Mouse (Mus musculus) spleen, adult 2 months (tissue): ENCODE measurements around the gene Lyz2.
"Not testable (repeated sequence)": the region's sequence is repeated elsewhere in the genome, so short reads cannot be mapped to it uniquely, and the experiment has no call there.

Experiments
- CTCF ChIP-seq: fragments of 200-500 bp; IDR thresholded peaks from 2 replicates; pipeline ENCODE4 v1.5.1; 2011; ENCODE audit warnings: mild to moderate bottlenecking, inconsistent platforms; ENCODE audit not compliant: insufficient read depth, insufficient read length, insufficient replicate concordance; ENCODE audit errors: extremely low read depth
- POLR2A ChIP-seq: fragments of 200-500 bp; IDR thresholded peaks from 2 replicates; pipeline ENCODE4 v1.6.1; 2011; ENCODE audit warnings: low read depth, low read length, inconsistent platforms

DNA sequence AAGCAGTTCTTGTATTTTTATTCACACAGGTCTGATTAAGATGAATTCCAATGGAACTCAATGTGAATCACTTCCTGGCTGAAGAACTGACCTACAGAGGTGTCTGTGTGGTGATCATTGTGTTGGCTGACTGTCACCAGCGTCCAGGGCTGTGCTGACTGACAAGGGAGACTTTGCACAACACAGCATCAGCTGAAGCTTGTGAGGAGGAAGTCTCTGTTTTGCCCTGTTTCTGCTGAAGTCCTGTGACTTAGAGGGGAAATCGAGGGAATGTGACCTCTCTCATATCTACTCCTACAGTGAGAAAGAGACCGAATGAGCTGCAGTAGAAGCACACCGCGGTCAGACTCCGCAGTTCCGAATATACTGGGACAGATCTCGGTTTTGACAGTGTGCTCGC lies 4.3 kb downstream of the Lyz2 start:
- not testable (repeated sequence) for TF ChIP-seq CTCF, POLR2A
